ENCODE assay signal across 36 mouse cellular contexts in the genomic region with DNA sequence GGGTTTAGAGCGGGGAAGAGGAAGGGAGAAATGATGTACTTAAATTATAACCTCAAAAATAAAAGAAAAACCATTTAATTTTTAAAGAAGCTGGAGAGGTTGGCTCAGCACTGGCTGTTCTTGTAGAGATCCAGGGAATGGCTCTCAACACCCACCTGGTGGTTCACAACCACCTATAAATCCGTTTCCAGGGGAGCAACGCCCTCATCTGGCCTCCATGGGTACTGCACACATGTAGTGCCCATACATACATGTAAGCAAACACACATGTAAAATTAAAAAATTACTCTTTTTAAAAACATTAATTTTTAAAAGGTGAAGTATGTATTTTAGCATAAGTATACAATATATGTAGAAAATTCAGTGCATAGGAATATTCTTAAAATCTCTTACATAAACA. TPM values are rescaled to one million over a fixed set of nuclear protein-coding genes. Genes with fewer than 3 reads are reported as not detected.
DNase-seq lines count a peak whose midpoint lies in the region; ATAC-seq and TF ChIP-seq lines count a peak whose summit lies in the region.
"Had no signal": no experiment of that assay in that cellular context is flagged by ENCODE, and none has a peak within 500 bp of the region (broad histone marks: within the 10 kb centered on the region; RNA-seq: fewer than 3 reads in every experiment).

No protein-coding gene starts in this region.

- H3K36me3 ChIP-seq in forebrain, postnatal 0 days (ENCODE audit: insufficient read depth): no peaks in the 10 kb centered on the region
- no peaks in the 10 kb centered on the region for H3K36me3 ChIP-seq in forebrain, embryonic 13.5 days (ENCODE audit: poor library complexity, severe bottlenecking)
- no peaks in the 10 kb centered on the region for H3K36me3 ChIP-seq in kidney, postnatal 0 days (ENCODE audit: insufficient read depth, low read length)
- no peaks in the 10 kb centered on the region for H3K36me3 ChIP-seq in kidney, adult 2 months (ENCODE audit: control insufficient read depth, insufficient read depth, low read length)
- no peaks in the 10 kb centered on the region for H3K36me3 ChIP-seq in midbrain, postnatal 0 days (ENCODE audit: insufficient read depth, low read length)
- no peaks in the 10 kb centered on the region for H3K36me3 ChIP-seq in midbrain, embryonic 11.5 days (ENCODE audit: control insufficient read depth, insufficient read depth, low read length)
- H3K36me3 ChIP-seq: embryonic facial prominence, embryonic 12.5 days; forebrain, embryonic 15.5 days; G1E; hindbrain, embryonic 12.5 days; kidney, embryonic 15.5 days; limb, embryonic 12.5 days; midbrain, embryonic 10.5 days; neural tube, embryonic 12.5 days had no signal

- 78% methylated on average over 3 of the region's 3 CpGs for WGBS in forebrain, postnatal 0 days
- WGBS in forebrain, embryonic 13.5 days: 71% methylated on average over 3 of the region's 3 CpGs
- 73% methylated on average over 3 of the region's 3 CpGs for WGBS in kidney, postnatal 0 days
- WGBS in kidney, adult 2 months: 63% methylated on average over 3 of the region's 3 CpGs
- 65% methylated on average over 3 of the region's 3 CpGs for WGBS in midbrain, postnatal 0 days
- 70% methylated on average over 3 of the region's 3 CpGs for WGBS in midbrain, embryonic 11.5 days

- no peak for TF ChIP-seq POLR2A in kidney, adult 2 months (IDR thresholded peaks at IDR 0.05; ENCODE audit: low read depth, low read length)

- no peaks in the 10 kb centered on the region for H3K4me1 ChIP-seq in forebrain, postnatal 0 days (ENCODE audit: insufficient read depth)
- H3K4me1 ChIP-seq in forebrain, embryonic 13.5 days: no peaks in the 10 kb centered on the region
- H3K4me1 ChIP-seq in kidney, postnatal 0 days (replicated peaks; ENCODE audit: insufficient read depth, low read length): no peaks in the 10 kb centered on the region
- H3K4me1 ChIP-seq in kidney, adult 2 months (ENCODE audit: control insufficient read depth, insufficient read depth, low read length): peaks cover 3% of the 10 kb centered on the region; the same call in 1 of the 2 replicates
- H3K4me1 ChIP-seq in midbrain, postnatal 0 days (ENCODE audit: insufficient read depth, low read length): no peaks in the 10 kb centered on the region
- H3K4me1 ChIP-seq in midbrain, embryonic 11.5 days (ENCODE audit: control insufficient read depth, insufficient read depth, low read length): 0 out of 2 replicates have a peak, but pooled peaks cover 2% of the 10 kb centered on the region
- H3K4me1 ChIP-seq: forebrain, embryonic 15.5 days; hindbrain, embryonic 12.5 days; neural tube, embryonic 12.5 days had no signal

- H3K27me3 ChIP-seq in forebrain, postnatal 0 days (ENCODE audit: insufficient read depth, low read length): no peaks in the 10 kb centered on the region
- H3K27me3 ChIP-seq in forebrain, embryonic 13.5 days: no peaks in the 10 kb centered on the region; the same call in 1 of the 2 replicates
- no peaks in the 10 kb centered on the region for H3K27me3 ChIP-seq in kidney, postnatal 0 days (ENCODE audit: insufficient read depth, low read length)
- no peaks in the 10 kb centered on the region for H3K27me3 ChIP-seq in kidney, adult 2 months (replicated peaks; ENCODE audit: control insufficient read depth, insufficient read depth, low read length)
- no peaks in the 10 kb centered on the region for H3K27me3 ChIP-seq in midbrain, postnatal 0 days (ENCODE audit: insufficient read depth, low read length)
- H3K27me3 ChIP-seq in midbrain, embryonic 11.5 days (ENCODE audit: control insufficient read depth, insufficient read depth, low read length): no peaks in the 10 kb centered on the region
- H3K27me3 ChIP-seq: embryonic facial prominence, embryonic 12.5 days; hindbrain, embryonic 12.5 days; neural tube, embryonic 12.5 days had no signal

- no peak overlapping the region for H3K9ac ChIP-seq in forebrain, postnatal 0 days
- H3K9ac ChIP-seq in forebrain, embryonic 13.5 days: no peak overlapping the region
- no peak overlapping the region for H3K9ac ChIP-seq in kidney, postnatal 0 days (ENCODE audit: low read depth, low read length)
- no peak overlapping the region for H3K9ac ChIP-seq in midbrain, postnatal 0 days (replicated peaks; ENCODE audit: low read length, poor library complexity, severe bottlenecking)
- no peak overlapping the region for H3K9ac ChIP-seq in midbrain, embryonic 11.5 days (ENCODE audit: low read length)
- H3K9ac ChIP-seq: embryonic facial prominence, embryonic 12.5 days; forebrain, embryonic 15.5 days; hindbrain, embryonic 12.5 days; kidney, embryonic 15.5 days; limb, embryonic 12.5 days; neural tube, embryonic 12.5 days had no signal

- ATAC-seq in forebrain, postnatal 0 days: no peak
- ATAC-seq in forebrain, embryonic 13.5 days: no peak
- ATAC-seq in kidney, postnatal 0 days (replicated peaks; ENCODE audit: low FRiP score, low read depth): no peak
- no peak for ATAC-seq in midbrain, postnatal 0 days (ENCODE audit: low FRiP score)
- no peak for ATAC-seq in midbrain, embryonic 11.5 days (ENCODE audit: low FRiP score)
- ATAC-seq: forebrain, embryonic 15.5 days; midbrain, embryonic 16.5 days had no signal

- no peaks in the 10 kb centered on the region for H3K9me3 ChIP-seq in forebrain, postnatal 0 days (ENCODE audit: low read length)
- H3K9me3 ChIP-seq in forebrain, embryonic 13.5 days (replicated peaks): no peaks in the 10 kb centered on the region
- H3K9me3 ChIP-seq in kidney, postnatal 0 days (replicated peaks; ENCODE audit: low read length): no peaks in the 10 kb centered on the region
- H3K9me3 ChIP-seq in midbrain, postnatal 0 days (ENCODE audit: low read length): no peaks in the 10 kb centered on the region
- H3K9me3 ChIP-seq in midbrain, embryonic 11.5 days (ENCODE audit: control insufficient read depth, low read length): no peaks in the 10 kb centered on the region
- H3K9me3 ChIP-seq: embryonic facial prominence, embryonic 12.5 days; forebrain, embryonic 15.5 days; hindbrain, embryonic 12.5 days; kidney, embryonic 15.5 days; limb, embryonic 12.5 days; midbrain, embryonic 10.5 days had no signal

- 0 out of 2 replicates have a peak, but pooled peaks have one; percentile 23 for TF ChIP-seq CTCF in forebrain, postnatal 0 days (IDR thresholded peaks at IDR 0.05; ENCODE audit: low read depth)
- TF ChIP-seq CTCF in kidney, postnatal 0 days (IDR thresholded peaks at IDR 0.05; ENCODE audit: low read depth): 0 out of 2 replicates have a peak, but pooled peaks have one; percentile 10
- TF ChIP-seq CTCF in kidney, adult 2 months (conservative IDR thresholded peaks at IDR 0.05; ENCODE audit: insufficient read depth, insufficient read length, low read depth, low read length): no peak
- peak; percentile 40 for TF ChIP-seq CTCF in midbrain, postnatal 0 days (IDR thresholded peaks at IDR 0.05)

- no peak overlapping the region for H3K4me2 ChIP-seq in forebrain, postnatal 0 days (ENCODE audit: low read depth)
- H3K4me2 ChIP-seq in forebrain, embryonic 13.5 days: no peak overlapping the region
- no peak overlapping the region for H3K4me2 ChIP-seq in kidney, postnatal 0 days (ENCODE audit: low read length)
- H3K4me2 ChIP-seq in midbrain, postnatal 0 days (ENCODE audit: low read depth, low read length, poor library complexity, severe bottlenecking): no peak overlapping the region
- H3K4me2 ChIP-seq in midbrain, embryonic 11.5 days: no peak overlapping the region
- H3K4me2 ChIP-seq: embryonic facial prominence, embryonic 12.5 days; forebrain, embryonic 15.5 days; hindbrain, embryonic 12.5 days; kidney, embryonic 15.5 days; limb, embryonic 12.5 days; neural tube, embryonic 12.5 days had no signal

- H3K4me3 ChIP-seq in forebrain, postnatal 0 days (ENCODE audit: low read depth, low read length): no peak overlapping the region
- H3K4me3 ChIP-seq in forebrain, embryonic 13.5 days: no peak overlapping the region
- no peak overlapping the region for H3K4me3 ChIP-seq in kidney, postnatal 0 days (replicated peaks; ENCODE audit: low read depth, low read length)
- no peak overlapping the region for H3K4me3 ChIP-seq in kidney, adult 2 months (ENCODE audit: insufficient read depth, low read depth, low read length)
- H3K4me3 ChIP-seq in midbrain, postnatal 0 days (ENCODE audit: low read depth, low read length): no peak overlapping the region
- H3K4me3 ChIP-seq in midbrain, embryonic 11.5 days (ENCODE audit: low read depth, low read length): no peak overlapping the region
- H3K4me3 ChIP-seq: embryonic facial prominence, embryonic 12.5 days; forebrain, embryonic 15.5 days; hindbrain, embryonic 12.5 days; kidney, embryonic 15.5 days; limb, embryonic 12.5 days; midbrain, embryonic 10.5 days; myocyte; neural tube, embryonic 12.5 days had no signal

- no peak overlapping the region for H3K27ac ChIP-seq in forebrain, postnatal 0 days (ENCODE audit: low read depth, low read length)
- H3K27ac ChIP-seq in forebrain, embryonic 13.5 days: no peak overlapping the region
- no peak overlapping the region for H3K27ac ChIP-seq in kidney, postnatal 0 days
- no peak overlapping the region for H3K27ac ChIP-seq in kidney, adult 2 months (ENCODE audit: insufficient read depth, low read depth, low read length)
- H3K27ac ChIP-seq in midbrain, postnatal 0 days (ENCODE audit: low read depth, low read length): no peak overlapping the region
- no peak overlapping the region for H3K27ac ChIP-seq in midbrain, embryonic 11.5 days (ENCODE audit: low read depth, low read length)
- H3K27ac ChIP-seq: embryonic facial prominence, embryonic 12.5 days; forebrain, embryonic 15.5 days; hindbrain, embryonic 12.5 days; kidney, embryonic 15.5 days; limb, embryonic 12.5 days; midbrain, embryonic 10.5 days; neural tube, embryonic 12.5 days had no signal

- DNase-seq in forebrain, postnatal 0 days: no peak
- no peak for DNase-seq in kidney, postnatal 0 days (ENCODE audit: low spot score)
- no peak for DNase-seq in kidney, adult 2 months
- DNase-seq in midbrain, postnatal 0 days (ENCODE audit: low spot score): no peak
- no peak for DNase-seq in midbrain, embryonic 11.5 days (ENCODE audit: low spot score, missing footprints)
- DNase-seq in urinary bladder, postnatal 14 days (ENCODE audit: low spot score): no peak
- no peak for DNase-seq in lung, postnatal 14 days
- DNase-seq: adrenal gland, postnatal 14 days; cerebellum, adult 11-12 months; cerebellum, adult 9-11 months; embryo, embryonic 11 days; heart, postnatal 14 days; kidney, adult 11 months; kidney, postnatal 4 days; right cerebral cortex, postnatal 4 days; thymus, postnatal 14 days had no signal

RNA-seq across cellular contexts. Expression of a gene that starts 16.3 kb away (rescaled TPM):
- 9.2 and 15.2 TPM in 2 replicates for total RNA-seq in forebrain, postnatal 0 days (2014; rRNA removed)
- 6.4 TPM in 2 replicates for polyA plus RNA-seq in forebrain, postnatal 0 days (2015; fragmentation: Nextera tagmentation; extraction: Ambion mirVana)
- 45.2 and 52.0 TPM in 2 replicates for polyA plus RNA-seq in forebrain, embryonic 13.5 days (2015; fragmentation: Nextera tagmentation; extraction: Ambion mirVana)
- polyA plus RNA-seq in kidney, postnatal 0 days (2015; fragmentation: Nextera tagmentation; extraction: Ambion mirVana): 16.7 and 18.4 TPM in 2 replicates
- polyA plus RNA-seq in kidney, adult 2 months (2012; rRNA removed): 3.5 and 3.9 TPM in 2 replicates
- total RNA-seq in midbrain, postnatal 0 days (2014; rRNA removed): 9.6 and 10.6 TPM in 2 replicates
- polyA plus RNA-seq in midbrain, postnatal 0 days (2015; fragmentation: Nextera tagmentation; extraction: Ambion mirVana): 5.6 and 6.7 TPM in 2 replicates
- polyA plus RNA-seq in midbrain, embryonic 11.5 days (2014; fragmentation: Nextera tagmentation; extraction: Ambion mirVana): 66.7 and 70.5 TPM in 2 replicates
- polyA plus RNA-seq: G1E had no signal

RNA-seq across cellular contexts. Expression of a gene that starts 18.5 kb away (rescaled TPM):
- total RNA-seq in forebrain, postnatal 0 days (2014; rRNA removed): not detected in 2 replicates
- polyA plus RNA-seq in forebrain, postnatal 0 days (2015; fragmentation: Nextera tagmentation; extraction: Ambion mirVana): not detected in 2 replicates
- polyA plus RNA-seq in forebrain, embryonic 13.5 days (2015; fragmentation: Nextera tagmentation; extraction: Ambion mirVana): not detected in 2 replicates
- not detected in 2 replicates for polyA plus RNA-seq in kidney, postnatal 0 days (2015; fragmentation: Nextera tagmentation; extraction: Ambion mirVana)
- polyA plus RNA-seq in kidney, adult 2 months (2012; rRNA removed): not detected in 2 replicates
- total RNA-seq in midbrain, postnatal 0 days (2014; rRNA removed): not detected in 2 replicates
- polyA plus RNA-seq in midbrain, postnatal 0 days (2015; fragmentation: Nextera tagmentation; extraction: Ambion mirVana): not detected in 2 replicates
- polyA plus RNA-seq in midbrain, embryonic 11.5 days (2014; fragmentation: Nextera tagmentation; extraction: Ambion mirVana): not detected in 2 replicates
- total RNA-seq: adrenal gland, postnatal 14 days; CH12.LX; G1E; gastrocnemius, adult 8-10 months; heart, postnatal 14 days; left cerebral cortex, postnatal 25 days; liver, adult 2 months; megakaryocyte progenitor cell, adult 5-6 weeks had no signal
- polyA plus RNA-seq: C2C12; embryonic facial prominence, embryonic 12.5 days; forebrain, embryonic 15.5 days; G1E; heart, embryonic 14.5 days; hindbrain, embryonic 12.5 days; kidney, embryonic 15.5 days; limb, embryonic 12.5 days; liver, adult 2 months; liver, embryonic 16.5 days; lung, embryonic 16.5 days; midbrain, embryonic 10.5 days; midbrain, embryonic 16.5 days; myocyte; neural tube, embryonic 12.5 days had no signal

RNA-seq across cellular contexts. Expression of a gene that starts 34.3 kb away (rescaled TPM):
- total RNA-seq in forebrain, postnatal 0 days (2014; rRNA removed): 14.2 and 21.9 TPM in 2 replicates
- 5.3 and 8.5 TPM in 2 replicates for polyA plus RNA-seq in forebrain, postnatal 0 days (2015; fragmentation: Nextera tagmentation; extraction: Ambion mirVana)
- polyA plus RNA-seq in forebrain, embryonic 13.5 days (2015; fragmentation: Nextera tagmentation; extraction: Ambion mirVana): 9.8 and 12.3 TPM in 2 replicates
- 6.1 and 7.7 TPM in 2 replicates for polyA plus RNA-seq in kidney, postnatal 0 days (2015; fragmentation: Nextera tagmentation; extraction: Ambion mirVana)
- polyA plus RNA-seq in kidney, adult 2 months (2012; rRNA removed): 2.1 and 2.7 TPM in 2 replicates
- total RNA-seq in midbrain, postnatal 0 days (2014; rRNA removed): 14.9 and 15.5 TPM in 2 replicates
- 6.8 and 7.6 TPM in 2 replicates for polyA plus RNA-seq in midbrain, postnatal 0 days (2015; fragmentation: Nextera tagmentation; extraction: Ambion mirVana)
- polyA plus RNA-seq in midbrain, embryonic 11.5 days (2014; fragmentation: Nextera tagmentation; extraction: Ambion mirVana): 11.3 and 11.9 TPM in 2 replicates
- total RNA-seq: G1E had no signal
- polyA plus RNA-seq: G1E had no signal
